Mouse (Mus musculus) forebrain, embryonic 10.5 days (tissue): ENCODE results near the gene Ubr2. TPM values are rescaled to one million over a fixed set of nuclear protein-coding genes. Genes with fewer than 3 reads are reported as not detected.

ENCODE experiments used
- DNase-seq: peaks from one replicate; pipeline ENCODE4 v3.0.0-alpha.2; 2017; ENCODE audit warnings: low spot score; ENCODE audit errors: extremely low spot score
- H3K27ac ChIP-seq: fragments of 300-500 bp; sonication (generic); 2 replicates; pipeline ENCODE4 v1.5.1; 2016; ENCODE audit warnings: mild to moderate bottlenecking
- H3K27me3 ChIP-seq: fragments of 300-500 bp; sonication (generic); 2 replicates; pipeline ENCODE4 v1.6.1; 2016; ENCODE audit warnings: mild to moderate bottlenecking; ENCODE audit not compliant: poor library complexity, severe bottlenecking
- H3K36me3 ChIP-seq: fragments of 300-500 bp; sonication (generic); replicated peaks from 2 replicates; pipeline ENCODE4 v1.6.1; 2016; ENCODE audit warnings: mild to moderate bottlenecking, moderate library complexity
- H3K4me1 ChIP-seq: fragments of 300-500 bp; sonication (generic); 2 replicates; pipeline ENCODE4 v1.6.1; 2016
- H3K4me3 ChIP-seq: fragments of 300-500 bp; sonication (generic); 2 replicates; pipeline ENCODE4 v1.5.1; 2016; ENCODE audit warnings: mild to moderate bottlenecking, moderate library complexity
- H3K9me3 ChIP-seq: fragments of 300-500 bp; sonication (generic); 2 replicates; pipeline ENCODE4 v1.6.1; 2016; ENCODE audit warnings: mild to moderate bottlenecking, moderate library complexity
- WGBS: fragments of 180-500 bp; shearing (Covaris S2); methylation state at CpG from one replicate; pipeline ENCODE4 v1.1.7; 2016; 5-methylcytosine and 5-hydroxymethylcytosine counted together
- polyA plus RNA-seq: library from polyadenylated mRNA; unstranded; fragments of >200 nt; fragmentation: Nextera tagmentation; extraction: Ambion mirVana; gene quantifications from 2 replicates; pipeline ENCODE4 v1.2.1, GENCODE M21; 2016

Gene Ubr2
- polyA plus RNA-seq, 1 experiment from 2014 or later, result 13.3 TPM

DNA sequence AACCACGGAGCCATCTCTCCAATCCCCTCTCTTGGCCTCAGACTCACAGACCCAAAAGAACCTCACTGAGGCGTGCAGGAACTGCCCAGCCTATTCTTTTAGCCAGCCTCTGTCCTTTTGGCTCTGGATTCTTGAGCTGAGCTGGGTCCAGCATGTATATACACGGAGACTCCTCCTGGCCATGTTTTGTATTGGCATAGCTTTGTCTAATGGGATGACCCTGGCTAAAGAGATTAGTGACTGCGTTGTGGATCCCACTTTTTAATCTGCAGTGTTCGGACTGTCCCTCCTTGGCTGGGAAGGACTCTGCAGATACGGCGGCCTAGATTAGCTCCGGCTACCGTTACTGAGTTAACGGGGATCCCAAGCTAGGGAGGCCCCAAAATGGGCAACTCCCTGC lies 100.2 kb downstream of the Ubr2 start, which contains the start of gene Prph2:
Gene Prph2 (plus strand): TSS at position 274 of the 400 bp plus-strand sequence.
- H3K36me3 ChIP-seq, result no peaks in the 10 kb centered on the region
- H3K9me3 ChIP-seq, result no peaks in the 10 kb centered on the region
- DNase-seq, result no peak
- peaks cover 25% of the 10 kb centered on the region for H3K4me1 ChIP-seq
- no peak within 1 kb of the TSS for H3K4me3 ChIP-seq
- no peak within 1 kb of the TSS for H3K27ac ChIP-seq
- 87% methylated on average over 10 of the region's 10 CpGs for WGBS
- H3K27me3 ChIP-seq, result no peaks in the 10 kb centered on the region

DNA sequence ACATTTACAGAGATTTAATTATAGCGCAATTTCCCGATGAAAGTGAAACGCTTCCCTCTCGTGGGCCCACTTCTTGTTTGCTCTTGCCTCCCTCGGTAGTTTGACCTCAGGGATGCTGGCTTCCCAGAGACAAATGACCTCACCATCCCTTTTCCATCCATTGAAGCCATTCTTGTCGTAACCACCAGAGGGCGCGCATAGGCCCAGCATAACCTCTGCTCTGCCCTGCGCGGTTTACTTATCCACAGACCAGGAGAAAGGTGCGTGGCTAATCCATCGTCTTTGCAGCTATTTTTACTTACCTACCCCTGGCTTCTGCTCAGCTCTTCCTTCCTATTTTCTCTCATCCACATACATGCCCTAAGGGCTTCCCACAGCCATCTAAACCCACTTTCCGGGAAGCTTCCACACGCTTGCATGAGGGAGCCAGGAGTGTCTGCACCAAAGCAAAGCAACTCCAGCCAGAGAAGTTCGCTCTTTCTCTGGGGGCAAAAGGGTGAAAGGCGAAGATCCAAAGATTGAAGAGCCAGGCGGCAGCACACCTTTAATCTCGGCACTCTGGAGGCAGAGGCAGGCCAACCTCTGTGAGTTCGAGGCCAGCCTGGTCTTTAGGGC lies 106.4 kb downstream of the Ubr2 start:
- no peaks in the 10 kb centered on the region for H3K9me3 ChIP-seq
- H3K27me3 ChIP-seq, result no peaks in the 10 kb centered on the region
- WGBS, result 22% methylated on average over 19 of the region's 19 CpGs
- DNase-seq, result peak; percentile 83
- H3K36me3 ChIP-seq, result no peaks in the 10 kb centered on the region
- peak overlapping the region; percentile 3; the same call in 1 of the 2 replicates for H3K4me3 ChIP-seq
- peaks cover 4% of the 10 kb centered on the region; the same call in 1 of the 2 replicates for H3K4me1 ChIP-seq
- H3K27ac ChIP-seq, result peak overlapping the region; percentile 58

DNA sequence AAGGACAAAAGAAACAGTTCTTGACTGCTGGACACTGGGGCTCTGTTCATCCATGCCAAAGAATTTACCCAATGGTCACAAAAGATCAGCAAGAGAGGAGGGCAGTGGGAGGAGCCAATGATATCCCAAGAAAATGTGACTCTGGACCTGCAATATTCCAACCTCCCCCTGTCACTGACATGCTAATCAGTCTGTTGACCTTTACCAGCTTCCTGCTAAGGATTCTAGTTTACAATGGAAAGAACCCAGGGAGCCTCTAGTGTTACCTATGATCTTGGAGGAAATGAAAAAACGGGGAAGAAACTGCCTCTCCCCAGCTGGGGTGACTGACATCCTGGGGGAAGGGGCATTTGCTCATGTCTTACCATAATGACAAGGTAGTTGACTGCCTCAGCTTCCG lies 109.4 kb downstream of the Ubr2 start:
- H3K27me3 ChIP-seq, result no peaks in the 10 kb centered on the region
- no peaks in the 10 kb centered on the region; the same call in 1 of the 2 replicates for H3K9me3 ChIP-seq
- H3K27ac ChIP-seq, result no peak overlapping the region
- no peak overlapping the region for H3K4me3 ChIP-seq
- peaks cover 4% of the 10 kb centered on the region; the same call in 1 of the 2 replicates for H3K4me1 ChIP-seq
- DNase-seq, result no peak
- WGBS, result 67% methylated on average over 2 of the region's 2 CpGs
- H3K36me3 ChIP-seq, result no peaks in the 10 kb centered on the region

DNA sequence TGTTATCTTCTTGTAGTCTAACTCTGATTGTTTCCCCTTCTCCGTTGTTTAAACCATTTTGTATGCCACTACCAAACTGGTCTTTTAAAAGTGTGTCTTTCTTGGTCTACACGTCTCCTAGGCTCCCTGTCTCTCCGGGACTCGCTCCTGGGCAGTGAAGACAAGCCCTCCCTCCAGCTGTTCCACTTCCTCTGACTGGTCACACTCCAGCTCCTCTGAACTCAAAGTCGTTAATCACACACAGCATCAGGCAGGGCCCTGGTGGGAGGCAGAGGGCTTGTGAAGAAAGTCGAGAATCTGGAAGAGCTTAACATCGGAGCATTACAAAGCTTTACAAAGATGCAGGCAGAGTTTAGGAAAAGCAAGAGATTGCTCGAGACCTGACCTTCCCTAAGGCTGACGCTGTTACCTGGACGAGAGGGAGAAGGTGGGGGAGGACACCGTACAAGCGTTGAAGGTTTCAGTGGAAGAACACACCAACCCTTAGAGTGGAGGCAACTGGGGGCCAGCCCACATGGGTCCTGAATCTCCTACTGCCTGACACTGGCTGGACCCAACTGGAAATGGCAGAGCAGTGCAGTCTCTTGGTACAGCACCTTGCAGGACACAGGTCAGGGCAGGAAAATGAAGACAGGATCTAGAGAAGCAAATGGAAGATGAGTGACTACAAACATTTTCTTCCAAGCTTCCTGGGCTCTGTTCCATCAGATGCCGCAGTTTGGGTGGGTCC lies 113.0 kb downstream of the Ubr2 start:
- peaks cover 8% of the 10 kb centered on the region for H3K4me1 ChIP-seq
- no peak overlapping the region for H3K27ac ChIP-seq
- no peak for DNase-seq
- H3K27me3 ChIP-seq, result no peaks in the 10 kb centered on the region
- H3K36me3 ChIP-seq, result peaks cover 17% of the 10 kb centered on the region
- no peaks in the 10 kb centered on the region; the same call in 1 of the 2 replicates for H3K9me3 ChIP-seq
- no peak overlapping the region for H3K4me3 ChIP-seq
- 60% methylated on average over 13 of the region's 13 CpGs for WGBS

DNA sequence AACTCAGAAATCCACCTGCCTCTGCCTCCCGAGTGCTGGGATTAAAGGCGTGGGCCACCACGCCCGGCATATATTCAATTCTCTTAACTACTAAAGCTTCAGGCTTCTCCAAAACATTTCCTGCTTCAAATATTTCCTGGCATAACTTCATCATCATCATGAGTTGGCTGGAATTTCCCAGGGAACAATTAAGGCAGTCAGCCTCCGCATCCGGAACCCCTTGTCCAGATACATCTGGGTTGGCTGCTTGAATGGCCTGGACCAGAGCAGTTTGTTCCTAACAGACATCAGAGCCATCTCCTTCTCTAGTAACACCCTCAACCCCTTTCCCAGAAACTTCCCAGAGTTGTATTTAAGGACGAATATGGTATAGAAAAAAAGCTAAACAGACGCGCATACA lies 114.9 kb downstream of the Ubr2 start:
- no peak overlapping the region for H3K27ac ChIP-seq
- H3K27me3 ChIP-seq, result no peaks in the 10 kb centered on the region
- H3K36me3 ChIP-seq, result peaks cover 23% of the 10 kb centered on the region
- no peak overlapping the region for H3K4me3 ChIP-seq
- no peaks in the 10 kb centered on the region; the same call in 1 of the 2 replicates for H3K9me3 ChIP-seq
- no peak for DNase-seq
- WGBS, result 93% methylated on average over 9 of the region's 9 CpGs
- peaks cover 25% of the 10 kb centered on the region for H3K4me1 ChIP-seq

DNA sequence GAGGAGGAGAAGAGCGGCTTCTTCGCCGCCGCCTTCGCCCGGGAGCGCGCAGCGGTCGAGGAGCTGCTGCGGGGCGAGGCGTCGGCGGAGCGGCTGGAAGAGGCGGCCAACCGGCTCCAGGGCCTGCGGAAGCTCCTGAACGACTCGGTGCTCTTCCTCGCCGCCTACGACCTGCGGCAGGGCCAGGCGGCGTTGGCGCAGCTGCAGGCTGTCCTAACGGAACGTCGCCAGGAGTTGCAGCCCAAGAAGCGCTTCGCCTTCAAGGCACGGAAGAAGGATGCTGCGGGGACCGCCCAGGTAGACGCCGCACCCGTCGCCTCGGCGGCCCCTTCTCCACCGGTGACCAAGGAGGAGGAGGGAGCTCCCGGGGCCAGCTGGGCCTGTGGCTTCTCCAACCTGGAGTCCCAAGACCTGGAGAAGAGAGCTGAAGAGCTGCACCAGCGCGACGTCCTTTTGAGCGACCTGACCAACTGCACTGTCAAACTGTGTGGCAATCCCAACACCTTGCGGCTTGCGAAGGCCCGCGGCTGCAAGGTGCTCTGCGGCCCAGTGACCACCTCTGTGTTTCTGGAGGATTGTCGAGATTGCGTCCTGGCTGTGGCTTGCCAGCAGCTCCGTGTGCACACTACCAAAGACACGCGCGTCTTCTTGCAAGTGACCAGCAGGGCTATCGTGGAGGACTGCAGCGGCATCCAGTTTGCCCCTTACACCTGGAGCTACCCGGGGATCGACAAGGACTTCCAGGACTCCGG lies 119.3 kb downstream of the Ubr2 start:
- Histone ChIP-seq H3K27ac (peak overlapping the region; percentile 94), H3K9me3 (no peaks in the 10 kb centered on the region), H3K36me3 (peaks cover 23% of the 10 kb centered on the region), H3K27me3 (no peaks in the 10 kb centered on the region), H3K4me3 (peak overlapping the region; percentile 91), H3K4me1 (peaks cover 40% of the 10 kb centered on the region)
- DNase-seq, result no peak
- 2% methylated on average over 64 of the region's 64 CpGs for WGBS

DNA sequence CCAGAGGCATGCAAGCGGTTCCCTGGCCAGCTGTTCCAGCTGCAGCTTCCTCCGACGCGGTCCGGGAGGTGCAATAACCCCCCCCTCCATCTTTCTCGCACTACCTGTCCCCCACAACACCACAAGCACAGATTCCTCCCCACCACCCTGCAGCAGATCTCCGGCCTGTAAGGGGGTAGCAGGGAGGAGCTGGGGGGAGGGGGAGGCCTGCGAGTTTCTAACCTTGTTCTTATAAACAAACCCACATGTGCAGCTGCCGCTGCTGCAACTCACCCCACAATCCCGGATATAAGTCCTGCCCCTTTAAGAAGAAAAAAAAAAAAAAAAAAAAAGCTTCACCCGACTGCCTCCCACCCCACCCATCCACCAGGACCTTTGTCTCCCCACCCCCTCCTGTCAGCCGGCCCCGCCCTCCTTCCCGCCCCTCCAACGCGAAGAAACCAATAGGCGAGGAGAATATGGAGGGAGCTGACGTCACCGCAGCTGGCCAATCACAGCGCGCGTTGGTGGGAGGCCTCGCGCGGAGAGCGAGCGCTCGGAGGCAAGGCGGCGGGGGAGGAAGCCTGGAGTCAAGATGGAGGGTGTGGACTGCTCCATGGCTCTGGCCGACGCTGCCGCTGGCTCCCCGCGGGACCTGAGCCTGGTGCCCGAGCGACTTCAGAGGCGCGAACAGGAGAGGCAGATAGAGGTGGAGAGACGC lies 120.1 kb downstream of the Ubr2 start, which contains the start of gene Tbcc:
Gene Tbcc (plus strand): TSS at position 569 of the 700 bp plus-strand sequence.
- H3K27me3 ChIP-seq, result no peaks in the 10 kb centered on the region
- peaks cover 47% of the 10 kb centered on the region for H3K4me1 ChIP-seq
- peak; percentile 99 for DNase-seq
- H3K27ac ChIP-seq, result peak within 1 kb of the TSS; percentile 94
- peaks cover 23% of the 10 kb centered on the region for H3K36me3 ChIP-seq
- WGBS, result under 1% methylated on average over 40 of the region's 40 CpGs
- no peaks in the 10 kb centered on the region for H3K9me3 ChIP-seq
- H3K4me3 ChIP-seq, result peak within 1 kb of the TSS; percentile 91

DNA sequence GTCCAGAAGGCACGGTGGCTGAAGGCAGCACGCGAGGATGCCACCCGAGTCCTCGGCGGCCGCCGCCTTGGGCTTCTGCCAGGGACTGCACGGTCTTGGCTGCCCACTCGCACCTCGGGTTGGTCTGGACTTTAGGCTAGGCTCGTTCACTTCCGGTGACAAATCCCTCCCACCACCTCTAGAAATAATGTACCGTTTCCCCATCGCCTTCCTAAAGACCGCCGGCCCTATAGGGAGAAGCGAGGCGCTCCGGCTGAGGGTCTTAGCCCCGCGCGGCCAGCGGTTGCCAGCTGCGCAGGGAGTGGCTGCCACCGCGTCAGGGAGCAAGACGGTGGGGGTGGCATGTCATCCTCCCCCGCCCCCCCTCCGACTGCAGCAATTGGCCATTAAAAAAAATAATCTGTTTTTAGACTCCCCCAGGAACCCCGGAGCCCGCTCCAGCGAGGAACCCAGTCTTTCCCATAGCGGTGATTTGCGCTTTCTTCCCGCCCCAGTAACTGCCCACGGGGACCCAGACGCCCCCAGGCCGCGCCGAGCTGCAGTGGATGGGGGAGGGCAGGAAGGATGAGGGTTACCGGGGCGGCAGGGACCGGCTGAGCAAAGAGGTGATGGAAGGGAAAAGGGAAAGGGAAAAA lies 120.8 kb downstream of the Ubr2 start:
- Histone ChIP-seq H3K4me1 (peaks cover 47% of the 10 kb centered on the region), H3K27me3 (no peaks in the 10 kb centered on the region), H3K36me3 (peaks cover 23% of the 10 kb centered on the region), H3K9me3 (no peaks in the 10 kb centered on the region), H3K27ac (peak overlapping the region; percentile 94), H3K4me3 (peak overlapping the region; percentile 91)
- peak; percentile 75 for DNase-seq
- under 1% methylated on average over 44 of the region's 44 CpGs for WGBS

DNA sequence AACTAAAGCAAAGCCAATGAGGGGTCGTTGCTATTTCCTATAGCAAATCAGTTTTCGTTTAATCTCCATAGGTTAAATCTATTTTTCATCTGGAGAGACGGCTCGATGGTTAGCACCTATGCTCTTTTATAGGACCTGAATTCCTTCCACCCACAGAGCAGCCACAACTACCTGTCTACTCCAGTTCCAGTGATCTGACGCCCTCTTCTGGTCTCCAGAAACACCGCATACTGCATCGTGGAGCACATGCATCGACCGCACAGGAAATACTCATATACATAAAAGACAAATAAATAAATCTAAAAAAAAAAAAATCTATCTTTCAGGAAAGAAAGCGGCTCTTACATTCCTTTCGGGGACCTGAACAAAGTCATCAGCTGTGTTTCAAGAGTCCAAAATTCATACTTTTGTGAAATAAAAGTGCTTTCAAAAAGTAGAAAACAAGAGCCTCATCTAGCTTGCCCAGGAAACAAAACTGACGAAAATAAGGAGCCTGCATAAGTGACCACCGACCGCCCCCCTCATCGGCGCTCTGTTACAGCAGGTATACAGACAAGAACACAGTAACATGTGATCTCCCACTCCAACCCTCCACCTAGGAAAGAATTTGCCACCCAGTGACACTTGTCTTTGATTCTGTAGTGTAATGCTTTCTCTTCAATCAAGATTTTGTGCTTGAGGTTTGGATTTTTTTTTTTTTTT lies 121.7 kb downstream of the Ubr2 start:
- Histone ChIP-seq H3K4me3 (peak overlapping the region; percentile 91), H3K27me3 (no peaks in the 10 kb centered on the region), H3K9me3 (no peaks in the 10 kb centered on the region), H3K27ac (peak overlapping the region; percentile 94), H3K4me1 (peaks cover 47% of the 10 kb centered on the region), H3K36me3 (peaks cover 19% of the 10 kb centered on the region)
- no peak for DNase-seq
- WGBS, result 33% methylated on average over 16 of the region's 16 CpGs

DNA sequence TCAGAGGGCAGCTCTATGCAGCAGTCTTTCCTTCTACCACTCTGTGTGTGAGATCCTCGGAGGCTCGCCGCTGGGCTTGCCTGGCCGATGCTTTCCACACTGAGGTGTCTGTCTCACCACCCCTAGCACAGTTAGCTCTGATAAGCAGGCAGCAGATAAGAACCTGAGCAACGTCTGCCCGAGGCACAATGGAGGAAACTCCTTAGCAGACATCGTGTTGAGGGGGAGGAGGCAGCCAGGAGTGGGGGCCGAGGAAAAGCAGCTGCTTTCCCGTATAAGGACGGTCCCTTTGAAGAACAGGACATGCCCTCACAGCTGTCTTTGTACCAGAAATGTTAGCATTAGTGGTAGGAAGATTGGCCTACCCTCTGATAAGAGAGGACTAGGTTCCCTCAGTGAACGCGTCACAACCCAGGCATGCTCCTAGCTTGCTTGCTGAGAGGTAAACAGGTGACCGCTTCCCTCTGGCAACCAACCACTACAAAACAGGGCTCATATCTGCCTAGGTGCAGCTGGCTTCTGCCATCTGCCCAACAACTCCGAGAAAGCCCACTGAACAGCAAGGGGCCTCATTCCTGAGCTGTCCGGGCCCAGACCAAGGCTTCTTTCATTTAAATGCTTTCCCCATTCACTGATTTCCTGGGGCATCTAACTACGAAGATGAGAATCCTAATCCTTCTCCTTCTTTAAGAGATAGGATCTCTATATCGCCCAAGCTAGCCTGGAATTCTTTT lies 124.3 kb downstream of the Ubr2 start:
- Histone ChIP-seq H3K36me3 (no peaks in the 10 kb centered on the region), H3K27ac (0 out of 2 replicates have a peak overlapping the region, but pooled peaks have one; percentile 11), H3K4me1 (peaks cover 26% of the 10 kb centered on the region), H3K4me3 (no peak overlapping the region), H3K9me3 (no peaks in the 10 kb centered on the region), H3K27me3 (no peaks in the 10 kb centered on the region)
- 61% methylated on average over 17 of the region's 17 CpGs for WGBS
- no peak for DNase-seq
